Mouse (Mus musculus) layer of hippocampus, adult 18-20 months (tissue): ENCODE measurements around the gene Ncl. TPM values are rescaled to one million over a fixed set of nuclear protein-coding genes. Genes with fewer than 3 reads are reported as not detected.
A peak's percentile ranks its signal among the peaks of the same experiment; 100 is the strongest.

Experiments used
- DNase-seq, 2 experiments: peaks; one replicate each; pipeline ENCODE4 v3.0.0; 2022; ENCODE audit warnings: low spot score in 2 of 2
- total RNA-seq, 2 experiments: library from RNA; stranded (reverse); gene quantifications; 2 replicates each; pipeline ENCODE4 v1.2.3; 2021

The Ncl gene
- total RNA-seq, 2 experiments from 2014 or later, result 139 to 140 TPM

- no peak for DNase-seq
These were observed 45.5 kb downstream of the Ncl start for GRCm38 (mm10) chr1:86313772-86314125.

GRCm38 (mm10) chr1:86313096-86313771 lies 46.0 kb downstream of the Ncl start:
- no peak for DNase-seq

GRCm38 (mm10) chr1:86312269-86312668 lies 46.9 kb downstream of the Ncl start:
- DNase-seq, result no peak

DNA sequence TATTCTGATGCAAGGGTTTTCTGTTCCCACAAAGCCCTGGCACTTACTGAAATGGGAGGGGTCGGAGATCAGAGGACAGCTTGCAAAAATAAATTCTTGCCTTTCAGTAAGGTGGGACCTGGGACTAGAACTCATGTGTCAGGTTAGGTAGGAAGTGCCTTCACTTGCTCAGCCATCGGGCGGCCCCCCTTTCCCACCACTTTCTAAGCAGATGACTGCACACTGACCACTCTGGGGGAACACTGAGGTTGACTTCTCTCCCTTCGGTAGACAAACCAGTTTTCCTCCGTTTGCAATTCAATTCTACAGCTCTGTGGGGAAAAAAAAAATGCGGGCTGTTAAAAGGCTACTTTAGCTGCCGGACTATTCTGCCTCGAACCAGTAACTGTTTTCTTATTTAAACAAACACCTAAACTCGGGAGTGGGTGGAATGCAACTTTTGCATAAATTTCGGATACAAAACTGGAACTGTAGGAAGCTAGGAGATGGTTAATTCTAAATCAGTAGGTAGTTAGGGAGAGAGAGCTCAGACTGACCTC lies 47.7 kb downstream of the Ncl start:
- no peak for DNase-seq

GRCm38 (mm10) chr1:86310536-86311310 lies 48.5 kb downstream of the Ncl start:
- no peak for DNase-seq

- no peak for DNase-seq
These were observed 49.8 kb downstream of the Ncl start for GRCm38 (mm10) chr1:86309270-86309833.

DNA sequence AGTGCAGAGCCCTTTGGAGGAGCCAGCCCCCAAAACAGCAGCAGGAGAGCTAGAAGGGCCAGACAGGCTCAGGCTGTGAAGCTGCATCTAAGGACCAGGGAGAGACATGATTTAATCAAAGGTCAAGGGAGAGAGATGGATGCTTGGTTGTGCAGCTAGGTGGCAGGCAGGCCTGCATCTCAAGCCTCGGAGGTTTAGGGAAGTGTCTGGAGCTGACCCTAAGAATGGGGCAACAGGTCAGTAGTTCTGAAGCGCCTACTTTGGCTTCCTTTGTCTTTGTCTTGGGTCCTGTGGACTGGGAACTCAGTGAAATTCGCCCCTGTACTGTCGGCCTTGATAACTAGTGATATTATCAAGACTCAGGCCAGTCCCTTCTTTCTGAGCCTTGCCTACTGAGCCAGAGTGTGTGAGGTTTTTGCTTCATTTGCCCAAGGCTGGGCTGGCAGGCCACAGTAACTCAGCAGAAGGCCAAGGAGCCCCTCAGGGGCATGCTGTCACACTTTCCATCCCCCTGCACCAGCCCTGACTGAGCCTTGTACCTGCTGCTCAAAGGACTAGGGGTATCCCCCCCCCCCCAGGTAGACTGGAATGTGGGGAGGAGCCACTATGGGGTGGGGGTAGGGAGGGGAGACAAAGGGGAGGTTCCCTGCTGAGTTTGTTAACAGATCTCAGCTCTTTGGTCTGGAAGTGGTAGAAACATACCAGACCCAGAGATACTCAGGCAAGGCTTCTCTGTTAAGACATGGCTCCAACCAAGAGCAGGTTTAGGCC lies 51.1 kb downstream of the Ncl start:
- DNase-seq, result no peak

GRCm38 (mm10) chr1:86307177-86307762 lies 51.9 kb downstream of the Ncl start:
- DNase-seq, result no peak

DNA sequence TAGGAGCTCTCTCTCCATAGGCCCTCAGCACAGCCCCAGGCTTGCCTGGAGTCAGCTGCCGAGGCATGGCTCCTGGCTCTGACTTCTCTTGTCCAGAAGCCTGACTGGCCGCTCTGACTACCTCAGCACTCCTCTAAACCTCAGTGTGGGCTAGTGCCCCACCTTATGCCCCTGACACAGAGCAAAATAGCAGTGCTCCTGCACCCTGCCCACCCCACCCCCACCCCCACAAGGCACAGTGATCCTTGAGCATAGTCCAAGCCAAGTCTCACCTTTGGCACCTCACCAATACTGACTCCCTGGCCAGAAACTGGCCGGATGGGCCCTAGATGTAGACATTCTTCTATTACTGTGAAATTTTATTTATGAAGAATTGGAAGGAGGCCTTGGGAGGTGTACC lies 52.5 kb downstream of the Ncl start:
- no peak for DNase-seq

GRCm38 (mm10) chr1:86303873-86304250 lies 55.3 kb downstream of the Ncl start:
- no peak for DNase-seq

- DNase-seq, result peak in 1 of 2 experiments; percentile 21
These were observed 55.9 kb downstream of the Ncl start for GRCm38 (mm10) chr1:86303063-86303872.

GRCm38 (mm10) chr1:86302532-86302931 lies 56.7 kb downstream of the Ncl start, which contains the start of gene B3gnt7:
Gene B3gnt7, plus strand, starts transcription at chr1:86302832.
- DNase-seq, result no peak

DNA sequence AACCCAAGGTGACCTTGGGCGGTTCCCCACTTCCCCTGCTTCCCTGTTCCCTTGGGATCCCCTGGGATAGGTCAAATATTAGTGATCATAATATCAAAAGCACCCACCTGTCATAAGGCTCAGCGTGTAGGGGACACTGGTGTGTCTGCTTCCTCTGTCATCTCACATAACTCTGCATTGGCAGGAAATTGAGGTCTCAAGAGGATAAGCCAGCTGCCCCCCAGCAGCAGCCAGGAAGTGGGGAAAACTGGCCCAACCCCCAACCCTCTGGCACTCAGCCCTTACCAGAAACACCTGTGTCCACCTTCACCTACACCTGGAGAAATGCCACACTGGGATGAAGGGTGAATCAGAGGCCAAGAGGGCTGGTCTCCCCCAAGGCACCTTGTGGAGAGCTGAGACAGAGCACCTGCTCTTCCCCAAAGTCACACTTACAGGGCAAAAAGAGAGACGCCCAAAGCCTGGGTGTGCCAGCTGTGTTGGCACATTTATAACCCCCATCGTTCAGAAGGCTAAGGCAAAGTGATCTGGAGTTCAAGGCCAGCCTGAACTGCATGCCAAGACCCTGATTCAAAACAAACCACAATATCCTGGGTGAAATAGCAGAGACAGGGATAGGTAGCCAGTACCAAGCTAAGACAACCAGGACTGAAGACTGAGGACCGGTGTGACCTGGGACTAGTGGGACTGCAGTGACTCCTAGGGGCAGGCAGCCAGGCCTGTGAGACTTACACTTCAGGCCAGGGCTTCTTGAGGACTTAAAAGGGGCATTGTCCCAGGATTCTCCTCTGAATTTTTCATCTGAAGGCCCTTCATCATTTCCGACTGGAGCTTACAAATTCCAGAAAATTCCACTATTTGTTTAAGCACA lies 57.7 kb downstream of the Ncl start:
- no peak for DNase-seq

- no peak for DNase-seq
These were observed 58.5 kb downstream of the Ncl start for GRCm38 (mm10) chr1:86300731-86301130.

GRCm38 (mm10) chr1:86300093-86300492 lies 59.1 kb downstream of the Ncl start:
- no peak for DNase-seq
